Mouse (Mus musculus) liver, embryonic 11.5 days (tissue): ENCODE data around the gene Dnali1. TPM values are rescaled to one million over a fixed set of nuclear protein-coding genes. Genes with fewer than 3 reads are reported as not detected.

Source experiments
- ATAC-seq: fragments of 200-750 bp; cut with Nextera tagmentation; replicated peaks from 2 replicates; pipeline ENCODE4 v1.8.0; 2017; ENCODE audit warnings: moderate number of reproducible peaks, mild to moderate bottlenecking, moderate TSS enrichment, moderate library complexity; ENCODE audit not compliant: low FRiP score
- DNase-seq: peaks from one replicate; pipeline ENCODE4 v3.0.0-alpha.2; 2017; ENCODE audit warnings: low spot score
- H3K27ac ChIP-seq: fragments of 300-500 bp; sonication (generic); 2 replicates; pipeline ENCODE4 v1.5.1; 2014; ENCODE audit warnings: mild to moderate bottlenecking, low read depth, low read length, control low read depth
- H3K27me3 ChIP-seq: fragments of 300-500 bp; sonication (generic); replicated peaks from 2 replicates; pipeline ENCODE4 v1.6.1; 2014; ENCODE audit warnings: low read length, mixed read lengths; ENCODE audit not compliant: control insufficient read depth, insufficient read depth
- H3K36me3 ChIP-seq: fragments of 300-500 bp; sonication (generic); 2 replicates; pipeline ENCODE4 v1.6.1; 2014; ENCODE audit warnings: mild to moderate bottlenecking, low read length, moderate library complexity, mixed read lengths; ENCODE audit not compliant: control insufficient read depth, insufficient read depth
- H3K4me1 ChIP-seq: fragments of 300-500 bp; sonication (generic); replicated peaks from 2 replicates; pipeline ENCODE4 v1.6.1; 2014; ENCODE audit warnings: low read length, mixed read lengths; ENCODE audit not compliant: control insufficient read depth, insufficient read depth
- H3K4me2 ChIP-seq: fragments of 300-500 bp; sonication (generic); 2 replicates; pipeline ENCODE4 v1.6.1; 2014; ENCODE audit warnings: mild to moderate bottlenecking, control low read depth, moderate library complexity
- H3K4me3 ChIP-seq: fragments of 300-500 bp; sonication (generic); 2 replicates; pipeline ENCODE4 v1.5.1; 2014; ENCODE audit warnings: low read depth, low read length, control low read depth
- H3K9ac ChIP-seq: fragments of 300-500 bp; sonication (generic); 2 replicates; pipeline ENCODE4 v1.6.1; 2014; ENCODE audit warnings: low read depth, low read length, control low read depth
- H3K9me3 ChIP-seq: fragments of 300-500 bp; sonication (generic); 2 replicates; pipeline ENCODE4 v1.6.1; 2016; ENCODE audit warnings: low read length, inconsistent platforms, mixed read lengths; ENCODE audit not compliant: control insufficient read depth
- WGBS: fragments of 180-500 bp; shearing (Covaris S2); extraction: QIAGEN DNeasy Blood & Tissue Kit; methylation state at CpG from one replicate; pipeline ENCODE4 v1.1.7; 2014; 5-methylcytosine and 5-hydroxymethylcytosine counted together
- polyA plus RNA-seq: library from polyadenylated mRNA; unstranded; fragments of >200 nt; fragmentation: Nextera tagmentation; extraction: Ambion mirVana; gene quantifications from 2 replicates; pipeline ENCODE4 v1.2.1, GENCODE M21; 2014

Gene Dnali1
- polyA plus RNA-seq, 1 experiment from 2014 or later = 0.07 TPM

GRCm38 (mm10) chr4:125085346-125085841, 19.9 kb upstream of the Dnali1 start:
- no peaks in the 10 kb centered on the region for H3K27me3 ChIP-seq
- no peaks in the 10 kb centered on the region for H3K9me3 ChIP-seq
- H3K36me3 ChIP-seq = peaks cover 15% of the 10 kb centered on the region; the same call in 1 of the 2 replicates
- H3K4me3 ChIP-seq = peak overlapping the region; percentile 89
- H3K4me2 ChIP-seq = peak overlapping the region; percentile 76
- peak; percentile 95 for ATAC-seq
- H3K27ac ChIP-seq = peak overlapping the region; percentile 86
- H3K4me1 ChIP-seq = peaks cover 3% of the 10 kb centered on the region
- DNase-seq = no peak
- WGBS = under 1% methylated on average over 37 of the region's 45 CpGs
- peak overlapping the region; percentile 90 for H3K9ac ChIP-seq

DNA sequence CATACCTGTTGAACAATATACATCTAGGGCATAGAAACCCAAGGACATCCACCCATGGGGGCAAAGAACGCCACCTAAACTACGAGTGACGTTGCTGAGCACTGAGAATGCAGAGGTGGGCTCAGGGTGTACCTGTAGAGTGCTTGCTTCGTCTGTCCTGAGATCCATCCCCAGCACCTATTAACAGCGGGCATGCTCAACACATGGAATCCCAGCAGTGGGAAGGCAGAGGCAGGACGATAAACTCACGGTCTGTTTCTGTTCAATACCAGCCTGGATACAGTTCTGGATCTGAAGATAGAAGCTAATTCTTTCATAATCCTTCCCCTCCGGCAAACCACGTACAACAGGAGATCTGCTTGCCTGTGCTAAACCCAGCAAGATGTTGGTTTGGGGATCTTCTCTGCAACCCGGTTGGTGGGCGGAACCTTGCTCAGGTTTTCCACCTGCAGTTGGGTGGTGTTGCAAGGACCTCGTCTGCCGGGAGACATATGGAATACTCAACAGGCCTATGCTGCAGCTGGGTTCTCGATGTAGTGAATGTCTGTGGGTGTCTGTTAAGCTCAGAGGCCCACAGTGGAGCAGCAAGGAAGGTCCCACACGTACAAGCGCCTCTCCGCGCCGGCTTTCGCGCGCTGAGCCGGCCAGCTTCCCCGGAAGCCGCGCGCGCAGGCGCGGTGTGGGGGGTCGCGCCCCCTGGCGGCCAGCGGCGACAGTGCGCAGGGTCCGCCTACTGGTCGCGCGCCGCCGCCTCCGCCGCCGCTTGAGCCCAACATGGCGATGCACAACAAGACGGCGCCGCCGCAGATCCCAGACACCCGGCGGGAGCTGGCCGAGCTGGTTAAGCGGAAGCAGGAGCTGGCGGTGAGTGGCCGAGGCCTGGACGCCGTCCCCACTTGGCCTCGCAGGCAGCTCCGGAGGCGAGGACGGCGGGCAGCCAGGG, 19.2 kb upstream of the Dnali1 start, which contains the start of gene Meaf6:
Gene Meaf6, plus strand, starts transcription at position 732 of the 943 bp plus-strand sequence.
- Histone ChIP-seq H3K9ac (peak within 1 kb of the TSS; percentile 90), H3K27ac (peak within 1 kb of the TSS; percentile 86), H3K4me3 (peak within 1 kb of the TSS; percentile 89), H3K36me3 (peaks cover 9% of the 10 kb centered on the region; the same call in 1 of the 2 replicates), H3K4me1 (peaks cover 3% of the 10 kb centered on the region), H3K27me3 (no peaks in the 10 kb centered on the region), H3K9me3 (no peaks in the 10 kb centered on the region), H3K4me2 (peak within 1 kb of the TSS; percentile 76)
- ATAC-seq (peak; percentile 90), DNase-seq (peak; percentile 94)
- 2% methylated on average over 63 of the region's 63 CpGs for WGBS

DNA sequence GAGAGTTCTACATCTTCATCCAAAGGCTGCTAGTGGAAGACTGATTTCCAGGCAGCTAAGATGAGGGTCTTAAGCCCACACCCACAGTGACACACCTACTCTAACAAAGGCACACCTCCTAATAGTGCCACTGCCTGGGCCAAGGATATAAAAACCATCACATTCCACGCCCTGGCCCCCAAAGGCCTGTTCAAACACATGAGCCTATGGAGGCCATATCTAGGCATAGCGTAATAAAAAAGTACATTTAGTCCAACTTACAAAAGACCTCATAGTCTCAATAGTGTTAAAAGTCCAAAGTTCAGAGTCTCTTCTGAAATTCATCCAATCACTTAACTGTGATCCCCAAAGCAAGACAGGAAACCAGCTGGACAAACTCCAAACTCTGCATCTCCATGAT, 13.2 kb upstream of the Dnali1 start:
- Histone ChIP-seq H3K36me3 (peaks cover 18% of the 10 kb centered on the region; the same call in 1 of the 2 replicates), H3K27me3 (no peaks in the 10 kb centered on the region), H3K27ac (no peak overlapping the region), H3K9ac (no peak overlapping the region), H3K9me3 (no peaks in the 10 kb centered on the region), H3K4me2 (no peak overlapping the region), H3K4me1 (no peaks in the 10 kb centered on the region), H3K4me3 (no peak overlapping the region)
- WGBS = 91% methylated on average over 2 of the region's 2 CpGs
- ATAC-seq (no peak), DNase-seq (no peak)

GRCm38 (mm10) chr4:125077700-125078099, 12.2 kb upstream of the Dnali1 start:
- ATAC-seq = no peak
- Histone ChIP-seq H3K4me2 (no peak overlapping the region), H3K4me3 (no peak overlapping the region), H3K27ac (no peak overlapping the region), H3K9me3 (no peaks in the 10 kb centered on the region), H3K4me1 (no peaks in the 10 kb centered on the region), H3K36me3 (peaks cover 28% of the 10 kb centered on the region), H3K9ac (no peak overlapping the region), H3K27me3 (no peaks in the 10 kb centered on the region)
- WGBS = 81% methylated on average over 2 of the region's 2 CpGs
- no peak for DNase-seq

DNA sequence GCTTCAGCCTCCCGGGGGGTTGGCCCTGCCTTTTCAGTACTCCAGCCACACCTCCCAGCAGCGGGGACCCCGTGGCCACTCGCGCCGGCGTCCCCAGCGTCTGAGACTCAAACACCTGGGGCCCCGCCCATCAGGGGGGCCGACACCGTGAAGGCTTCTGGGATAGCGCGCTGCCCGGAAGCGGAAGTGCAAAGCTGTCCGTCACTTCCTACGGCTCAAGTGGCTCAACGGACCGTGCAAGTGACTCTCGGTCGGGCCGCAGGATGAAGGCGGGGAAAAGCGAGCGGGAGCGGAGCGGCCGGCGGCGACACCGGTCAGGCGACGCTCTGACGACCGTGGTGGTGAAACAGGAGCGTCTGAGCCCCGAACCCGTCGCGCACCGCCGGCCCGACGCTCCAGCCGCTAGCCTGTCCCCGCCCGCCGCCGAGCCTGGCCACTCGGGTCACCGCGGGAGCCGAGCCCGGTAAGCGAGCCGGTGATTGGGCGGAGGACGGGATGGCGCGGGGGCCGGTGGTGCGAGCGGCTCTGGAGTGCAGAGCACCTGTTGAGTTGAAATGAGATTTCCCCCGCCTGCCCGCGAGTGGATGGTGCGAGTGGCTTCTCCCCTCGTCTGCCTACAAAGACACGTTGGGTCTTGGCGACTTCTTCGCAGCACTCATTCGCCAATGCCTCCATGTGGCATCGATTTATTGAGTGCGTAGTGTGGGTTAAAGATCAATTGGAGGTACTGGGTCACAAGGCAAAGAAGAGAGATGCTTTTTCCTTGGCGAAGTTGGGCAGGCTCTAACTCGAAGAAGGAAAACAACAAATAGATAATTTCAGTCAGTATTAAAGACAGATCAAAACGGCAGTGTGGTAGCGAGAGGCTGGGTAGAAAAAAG, 1.2 kb upstream of the Dnali1 start, which contains the start of gene Snip1:
Gene Snip1, plus strand, starts transcription at position 183 of the 881 bp plus-strand sequence.
- DNase-seq = peak; percentile 93
- ATAC-seq = peak; percentile 90
- H3K27ac ChIP-seq = peak within 1 kb of the TSS; percentile 1; the same call in 1 of the 2 replicates
- peak within 1 kb of the TSS; percentile 79 for H3K4me3 ChIP-seq
- peak within 1 kb of the TSS; percentile 87 for H3K9ac ChIP-seq
- no peaks in the 10 kb centered on the region for H3K9me3 ChIP-seq
- H3K4me2 ChIP-seq = peak within 1 kb of the TSS; percentile 90
- WGBS = 1% methylated on average over 78 of the region's 78 CpGs
- H3K4me1 ChIP-seq = peaks cover 16% of the 10 kb centered on the region
- H3K27me3 ChIP-seq = no peaks in the 10 kb centered on the region; the same call in 1 of the 2 replicates
- peaks cover 23% of the 10 kb centered on the region for H3K36me3 ChIP-seq

DNA sequence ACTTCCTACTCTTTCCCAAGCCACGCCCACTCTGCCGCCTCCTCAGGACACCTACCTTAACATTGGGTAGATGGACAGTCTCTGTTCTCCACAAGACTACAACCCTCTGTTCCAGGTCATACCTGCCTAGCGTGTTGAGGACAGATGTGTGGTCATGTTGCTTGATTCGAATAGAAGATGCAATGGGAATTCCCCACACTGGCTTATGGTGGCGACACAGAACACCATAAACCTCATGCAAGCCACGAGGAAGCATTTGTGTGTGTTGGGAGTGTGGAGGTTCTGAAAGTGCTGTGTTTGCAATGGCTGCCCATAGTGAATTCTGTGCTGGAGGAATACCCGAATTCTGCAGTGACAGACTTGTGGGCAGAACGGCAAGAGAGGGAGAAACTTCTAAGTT, 1.7 kb downstream of the Dnali1 start:
- Histone ChIP-seq H3K36me3 (peaks cover 4% of the 10 kb centered on the region; the same call in 1 of the 2 replicates), H3K9me3 (no peaks in the 10 kb centered on the region), H3K4me3 (no peak overlapping the region), H3K9ac (no peak overlapping the region), H3K27me3 (no peaks in the 10 kb centered on the region; the same call in 1 of the 2 replicates), H3K4me2 (no peak overlapping the region), H3K4me1 (peaks cover 18% of the 10 kb centered on the region), H3K27ac (no peak overlapping the region)
- DNase-seq (no peak), ATAC-seq (no peak)
- WGBS = 67% methylated on average over 8 of the region's 8 CpGs

DNA sequence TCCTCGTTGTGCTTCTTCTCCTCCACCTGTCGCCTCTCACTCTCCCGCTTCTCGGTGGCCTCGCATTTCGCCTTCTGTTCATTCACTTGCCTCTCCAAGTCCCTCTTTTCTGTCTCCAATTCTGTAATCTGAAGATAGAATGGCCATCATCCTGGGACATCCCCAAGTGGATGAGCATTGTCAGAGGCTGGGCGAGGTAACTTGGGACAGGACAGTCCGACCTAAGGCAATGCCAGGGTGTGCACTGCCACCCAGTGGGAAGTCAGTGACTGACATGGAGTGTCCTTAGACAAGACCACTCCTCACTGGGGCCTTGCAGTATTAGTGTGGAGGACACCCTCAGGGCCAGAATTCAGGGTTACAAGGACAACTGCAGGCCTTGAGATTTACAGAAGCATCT, 6.5 kb downstream of the Dnali1 start:
- no peak overlapping the region for H3K27ac ChIP-seq
- 7% methylated on average over 8 of the region's 8 CpGs for WGBS
- H3K4me3 ChIP-seq = no peak overlapping the region
- H3K4me1 ChIP-seq = peaks cover 3% of the 10 kb centered on the region; the same call in 1 of the 2 replicates
- peak overlapping the region; percentile 47 for H3K4me2 ChIP-seq
- H3K27me3 ChIP-seq = no peaks in the 10 kb centered on the region
- H3K9ac ChIP-seq = no peak overlapping the region
- peak; percentile 48 for DNase-seq
- no peaks in the 10 kb centered on the region for H3K9me3 ChIP-seq
- ATAC-seq = peak; percentile 71
- H3K36me3 ChIP-seq = peaks cover 18% of the 10 kb centered on the region

GRCm38 (mm10) chr4:125058033-125058432, 7.5 kb downstream of the Dnali1 start:
- peaks cover 3% of the 10 kb centered on the region; the same call in 1 of the 2 replicates for H3K4me1 ChIP-seq
- H3K9ac ChIP-seq = no peak overlapping the region
- H3K27ac ChIP-seq = no peak overlapping the region
- no peak overlapping the region for H3K4me3 ChIP-seq
- 58% methylated on average over 5 of the region's 5 CpGs for WGBS
- no peaks in the 10 kb centered on the region for H3K27me3 ChIP-seq
- no peak for DNase-seq
- H3K36me3 ChIP-seq = peaks cover 24% of the 10 kb centered on the region
- no peak overlapping the region for H3K4me2 ChIP-seq
- ATAC-seq = no peak
- H3K9me3 ChIP-seq = no peaks in the 10 kb centered on the region
